Mouse (Mus musculus) gastrocnemius, adult 8-10 months (tissue): ENCODE measurements around the gene Cpne8. TPM values are rescaled to one million over a fixed set of nuclear protein-coding genes. Genes with fewer than 3 reads are reported as not detected.
"Not testable (repeated sequence)": the region's sequence is repeated elsewhere in the genome, so short reads cannot be mapped to it uniquely, and the experiment has no call there.

Experiments used
- DNase-seq, 2 experiments: peaks; one replicate each; pipeline ENCODE4 v3.0.0; 2022; ENCODE audit warnings: low spot score in 2 of 2
- total RNA-seq, 4 experiments: library from RNA; stranded (reverse); gene quantifications; 2 replicates each; pipeline ENCODE4 v1.2.4; 2022

Gene Cpne8
- total RNA-seq, 4 experiments from 2014 or later: 1.8 to 3.4 (median 2.9) TPM

- no peak for DNase-seq
Measured at GRCm38 (mm10) chr15:90490186-90490585, 189.0 kb downstream of the Cpne8 start.

DNA sequence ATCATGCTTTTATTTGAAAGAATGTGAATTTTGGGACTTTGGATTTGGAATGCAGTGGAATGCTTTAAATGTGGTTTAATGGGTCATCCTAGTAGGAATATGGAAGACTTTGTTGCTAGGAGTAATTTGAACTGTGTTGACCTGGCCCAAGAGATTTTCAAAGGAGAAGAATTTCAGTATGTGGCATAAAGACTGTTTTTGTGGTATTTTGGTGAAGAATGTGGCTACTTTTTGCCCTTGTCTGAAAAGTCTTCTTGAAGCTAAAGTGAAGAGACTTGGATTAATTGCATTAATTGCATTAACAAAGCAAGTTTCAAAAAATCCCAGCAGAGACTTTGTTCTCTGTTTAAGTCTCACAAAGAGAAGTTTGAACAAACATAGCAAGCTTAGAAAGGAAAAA, 208.7 kb downstream of the Cpne8 start:
- not testable (repeated sequence) for DNase-seq

DNA sequence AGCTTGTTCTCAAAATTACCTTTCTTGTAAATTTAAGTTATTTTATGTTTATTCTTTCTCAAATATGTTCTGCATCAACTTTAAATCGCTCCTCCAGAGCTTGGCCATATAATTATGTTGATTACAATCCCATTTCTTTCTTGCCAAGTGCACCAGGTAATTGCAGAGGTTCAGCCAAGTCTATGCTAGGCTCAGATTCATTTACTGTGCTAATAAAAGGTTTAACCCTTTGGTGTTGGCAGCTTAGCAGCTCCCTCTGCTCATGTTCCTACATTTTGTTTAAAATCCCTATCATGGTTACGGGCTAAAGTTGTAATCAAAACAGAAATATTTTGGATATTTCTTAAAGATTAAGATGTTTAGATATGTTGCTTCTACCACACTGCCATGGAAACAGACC, 216.0 kb downstream of the Cpne8 start:
- DNase-seq: no peak

DNA sequence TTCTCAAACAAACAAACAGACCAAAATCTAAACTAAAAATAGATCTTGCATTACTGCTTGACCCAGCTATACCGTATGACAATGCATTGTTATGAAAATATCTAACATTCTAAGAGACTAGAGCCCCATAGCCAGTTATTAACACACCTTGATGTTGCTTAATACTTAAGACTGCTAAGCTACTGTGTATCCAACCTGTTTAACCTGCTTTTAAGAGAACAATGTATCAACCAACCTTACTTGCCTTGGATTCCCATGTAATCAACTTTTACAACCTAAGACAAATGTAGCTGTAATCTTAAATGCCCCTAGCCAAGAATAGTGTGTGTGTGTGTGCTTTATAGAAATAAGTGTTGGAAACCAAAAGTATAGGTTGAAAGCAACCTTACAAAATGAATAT, 233.2 kb downstream of the Cpne8 start:
- DNase-seq: no peak
